ENCODE assay signal across 8 mouse cellular contexts in genomic region chr8:61283169-61284081, GRCm38 (mm10). TPM values are rescaled to one million over a fixed set of nuclear protein-coding genes. Genes with fewer than 3 reads are reported as not detected.
A peak's percentile ranks its signal among the peaks of the same experiment; 100 is the strongest.
DNase-seq lines count a peak whose midpoint lies in the region; ATAC-seq and TF ChIP-seq lines count a peak whose summit lies in the region.

No protein-coding gene starts in this region.

- intact Hi-C loops in gastrocnemius, adult 2 months (cut with DNase I): loop anchor here (5.0 kb wide), 1 partner anchor 56 kb away; no protein-coding TSS in a partner anchor
- intact Hi-C loops in heart, postnatal 10 days (cut with DNase I): loop anchor here (5.0 kb wide), 1 partner anchor 56 kb away; no protein-coding TSS in a partner anchor

- 0 out of 2 replicates have a peak, but pooled peaks have one; percentile 49 for ATAC-seq in midbrain, embryonic 13.5 days

- H3K9ac ChIP-seq in midbrain, embryonic 13.5 days (replicated peaks): no peak overlapping the region

- peaks cover 4% of the 10 kb centered on the region; the same call in 1 of the 2 replicates for H3K36me3 ChIP-seq in limb, embryonic 10.5 days
- peaks cover 7% of the 10 kb centered on the region; the same call in 1 of the 2 replicates for H3K36me3 ChIP-seq in midbrain, embryonic 13.5 days

- WGBS in limb, embryonic 10.5 days: 3% methylated on average over 12 of the region's 12 CpGs
- WGBS in midbrain, embryonic 13.5 days: 9% methylated on average over 12 of the region's 12 CpGs

- no peak overlapping the region for H3K4me3 ChIP-seq in gastrocnemius, adult 2 months
- no peak overlapping the region for H3K4me3 ChIP-seq in limb, embryonic 10.5 days
- H3K4me3 ChIP-seq in midbrain, embryonic 13.5 days (replicated peaks): no peak overlapping the region

- no peak overlapping the region for H3K27ac ChIP-seq in gastrocnemius, adult 2 months
- peak overlapping the region; percentile 64; the same call in 1 of the 2 replicates for H3K27ac ChIP-seq in limb, embryonic 10.5 days
- peak overlapping the region; percentile 60 for H3K27ac ChIP-seq in midbrain, embryonic 13.5 days

- H3K4me1 ChIP-seq in limb, embryonic 10.5 days: peaks cover 56% of the 10 kb centered on the region
- peaks cover 42% of the 10 kb centered on the region for H3K4me1 ChIP-seq in midbrain, embryonic 13.5 days (replicated peaks)

- DNase-seq in gastrocnemius, adult 2 months: peak; percentile 41
- DNase-seq in gastrocnemius, postnatal 10 days: no peak
- DNase-seq in adrenal gland, postnatal 10 days: peak; percentile 33
- DNase-seq in heart, postnatal 10 days: peak; percentile 24 to 40
- DNase-seq in limb, embryonic 10.5 days (ENCODE audit: low spot score): peak; percentile 53
- no peak for DNase-seq in c-Kit-positive CD71-positive TER-119-positive erythroid progenitor cells, embryonic 14.5 days (ENCODE audit: low spot score)
- no peak for DNase-seq in right cerebral cortex, postnatal 4 days

- no peak overlapping the region for H3K4me2 ChIP-seq in midbrain, embryonic 13.5 days (replicated peaks)

- no peaks in the 10 kb centered on the region for H3K9me3 ChIP-seq in limb, embryonic 10.5 days (replicated peaks)
- no peaks in the 10 kb centered on the region for H3K9me3 ChIP-seq in midbrain, embryonic 13.5 days

- no peak for TF ChIP-seq CTCF in gastrocnemius, adult 2 months (IDR thresholded peaks at IDR 0.05)

- H3K27me3 ChIP-seq in limb, embryonic 10.5 days (ENCODE audit: low read depth, poor library complexity, severe bottlenecking): no peaks in the 10 kb centered on the region
- no peaks in the 10 kb centered on the region for H3K27me3 ChIP-seq in midbrain, embryonic 13.5 days

RNA-seq across cellular contexts. Expression of gene Sh3rf1, which starts 59.8 kb away (rescaled TPM):
- total RNA-seq in gastrocnemius, adult 2 months (2021): 1 to 10 TPM; 1.2 to 1.8 TPM
- 1 to 10 TPM; 4.2 to 6.5 TPM for total RNA-seq in gastrocnemius, postnatal 10 days (2021)
- total RNA-seq in adrenal gland, postnatal 10 days (2021): 10 to 100 TPM; 10.1 to 10.4 TPM
- total RNA-seq in heart, postnatal 10 days (2021): 1 to 10 TPM; 9.4 to 9.8 TPM
- polyA plus RNA-seq in limb, embryonic 10.5 days (2016; fragmentation: Nextera tagmentation; extraction: Ambion mirVana): 7.7 and 7.8 TPM in 2 replicates
- 29.3 and 29.8 TPM in 2 replicates for polyA plus RNA-seq in midbrain, embryonic 13.5 days (2015; fragmentation: Nextera tagmentation; extraction: Ambion mirVana)

Comparison
In these comparisons a context has a peak if more than half of its experiments do, and no peak if none do; other contexts are left out.
1. DNase-seq: peak in gastrocnemius, adult 2 months (single experiment), adrenal gland, postnatal 10 days (single experiment), heart, postnatal 10 days (2 of 2) and limb, embryonic 10.5 days (single experiment); none in gastrocnemius, postnatal 10 days (single experiment), c-Kit-positive CD71-positive TER-119-positive erythroid progenitor cells, embryonic 14.5 days (single experiment) and right cerebral cortex, postnatal 4 days (single experiment).